Mouse (Mus musculus) small intestine, adult 2 months (tissue): ENCODE data around the gene Snupn.
"Not testable (repeated sequence)": the region's sequence is repeated elsewhere in the genome, so short reads cannot be mapped to it uniquely, and the experiment has no call there.

Experiments used
- CTCF ChIP-seq: fragments of 200-500 bp; IDR thresholded peaks from 2 replicates; pipeline ENCODE4 v1.5.1; 2012; ENCODE audit warnings: low read depth, mild to moderate bottlenecking, control low read depth, inconsistent platforms, low read length, moderate library complexity, mixed read lengths; ENCODE audit not compliant: insufficient replicate concordance, insufficient read length; ENCODE audit errors: extremely low read depth
- POLR2A ChIP-seq: fragments of 200-500 bp; IDR thresholded peaks from 2 replicates; pipeline ENCODE4 v1.6.1; 2012; ENCODE audit warnings: low read depth, mild to moderate bottlenecking, control low read depth, inconsistent platforms, low read length, moderate library complexity

DNA sequence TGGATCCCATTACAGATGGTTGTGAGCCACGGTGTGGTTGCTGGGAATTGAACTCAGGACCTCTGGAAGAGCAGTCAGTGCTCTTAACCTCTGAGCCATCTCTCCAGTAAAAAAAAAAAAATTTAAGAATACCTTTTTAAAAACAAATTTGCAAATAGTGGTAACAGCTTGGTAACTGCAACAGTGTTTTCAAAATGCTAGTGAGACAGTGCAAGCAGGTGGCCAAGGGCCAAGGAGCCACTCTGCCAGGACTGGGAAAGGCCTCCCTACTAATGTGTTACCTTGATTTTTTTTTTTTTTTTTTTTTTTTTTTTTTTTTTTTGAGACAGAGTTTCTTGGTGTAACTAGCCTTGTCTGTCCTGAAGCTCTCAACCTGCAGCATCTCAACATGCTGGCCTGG lies 46.5 kb downstream of the Snupn start:
- TF ChIP-seq POLR2A, CTCF: not testable (repeated sequence)
